Mouse (Mus musculus) retina, postnatal 7 days (tissue): ENCODE measurements around the gene Rubcnl.

Experiments used
- DNase-seq: peaks from one replicate; pipeline ENCODE4 v3.0.0-alpha.2; 2012; ENCODE audit warnings: low read depth, low spot score

The Rubcnl gene

GRCm38 (mm10) chr14:75017877-75018825 is 2.3 kb downstream of the Rubcnl start:
- no peak for DNase-seq

GRCm38 (mm10) chr14:75018829-75019228 is 3.0 kb downstream of the Rubcnl start:
- DNase-seq, result no peak

GRCm38 (mm10) chr14:75020581-75021253 is 4.9 kb downstream of the Rubcnl start:
- no peak for DNase-seq

- no peak for DNase-seq
Measured at GRCm38 (mm10) chr14:75022522-75022921, 6.7 kb downstream of the Rubcnl start.

GRCm38 (mm10) chr14:75024793-75025710 is 9.2 kb downstream of the Rubcnl start:
- DNase-seq, result no peak

- no peak for DNase-seq
Measured at GRCm38 (mm10) chr14:75030764-75031163, 14.9 kb downstream of the Rubcnl start.

- no peak for DNase-seq
Measured at GRCm38 (mm10) chr14:75031999-75032575, 16.3 kb downstream of the Rubcnl start.

- no peak for DNase-seq
Measured at GRCm38 (mm10) chr14:75032742-75033141, 16.9 kb downstream of the Rubcnl start.

- no peak for DNase-seq
Measured at GRCm38 (mm10) chr14:75034240-75034639, 18.4 kb downstream of the Rubcnl start.

GRCm38 (mm10) chr14:75035431-75035830 is 19.6 kb downstream of the Rubcnl start:
- DNase-seq, result no peak

GRCm38 (mm10) chr14:75045184-75045583 is 29.4 kb downstream of the Rubcnl start:
- DNase-seq, result no peak

GRCm38 (mm10) chr14:75052451-75052850 is 36.6 kb downstream of the Rubcnl start:
- DNase-seq, result no peak

GRCm38 (mm10) chr14:75054455-75055343 is 38.9 kb downstream of the Rubcnl start:
- DNase-seq, result no peak

- DNase-seq, result no peak
Measured at GRCm38 (mm10) chr14:75056861-75057431, 41.1 kb downstream of the Rubcnl start.

GRCm38 (mm10) chr14:75060562-75060961 is 44.7 kb downstream of the Rubcnl start:
- DNase-seq, result peak; percentile 28

GRCm38 (mm10) chr14:75063936-75064335 is 48.1 kb downstream of the Rubcnl start:
- DNase-seq, result no peak

GRCm38 (mm10) chr14:75064520-75064919 is 48.7 kb downstream of the Rubcnl start:
- no peak for DNase-seq

- no peak for DNase-seq
Measured at GRCm38 (mm10) chr14:75065211-75065610, 49.4 kb downstream of the Rubcnl start.

GRCm38 (mm10) chr14:75068430-75069112 is 52.7 kb downstream of the Rubcnl start:
- no peak for DNase-seq
